Mouse (Mus musculus) c-Kit-positive CD71-negative TER-119-negative erythroid progenitor cells, embryonic 14.5 days (primary cell): ENCODE measurements around the gene Ccdc137.

ENCODE experiments used
- DNase-seq: peaks from one replicate; pipeline ENCODE4 v3.0.0-alpha.2; 2013; ENCODE audit warnings: low read depth

The Ccdc137 gene

GRCm38 (mm10) chr11:120458847-120459597, 1.1 kb downstream of the Ccdc137 start:
- DNase-seq: no peak

GRCm38 (mm10) chr11:120463536-120463935, 5.6 kb downstream of the Ccdc137 start:
- DNase-seq: no peak

- DNase-seq: no peak
Observed at GRCm38 (mm10) chr11:120464365-120464764, 6.5 kb downstream of the Ccdc137 start.

- no peak for DNase-seq
Observed at GRCm38 (mm10) chr11:120465521-120465920, 7.6 kb downstream of the Ccdc137 start.

GRCm38 (mm10) chr11:120467051-120467735, 9.3 kb downstream of the Ccdc137 start, which contains the start of gene Arl16:
TSS of gene Arl16 (minus strand) at chr11:120467607.
- DNase-seq: peak; percentile 97

GRCm38 (mm10) chr11:120467736-120468092, 9.8 kb downstream of the Ccdc137 start:
- DNase-seq: no peak

GRCm38 (mm10) chr11:120472052-120472451, 14.1 kb downstream of the Ccdc137 start:
- no peak for DNase-seq

GRCm38 (mm10) chr11:120483448-120483934, 25.6 kb downstream of the Ccdc137 start:
- no peak for DNase-seq

GRCm38 (mm10) chr11:120484265-120484981, 26.5 kb downstream of the Ccdc137 start, which contains the start of gene Mrpl12:
TSS of gene Mrpl12 (plus strand) at chr11:120484613.
- DNase-seq: peak; percentile 91

GRCm38 (mm10) chr11:120485251-120485650, 27.3 kb downstream of the Ccdc137 start:
- no peak for DNase-seq

GRCm38 (mm10) chr11:120488516-120488915, 30.6 kb downstream of the Ccdc137 start:
- DNase-seq: no peak

GRCm38 (mm10) chr11:120489054-120489761, 31.3 kb downstream of the Ccdc137 start:
- peak; percentile 77 for DNase-seq

- no peak for DNase-seq
Observed at GRCm38 (mm10) chr11:120490291-120491046, 32.6 kb downstream of the Ccdc137 start.

GRCm38 (mm10) chr11:120491317-120492023, 33.6 kb downstream of the Ccdc137 start, which contains the start of gene Slc25a10:
TSS of gene Slc25a10 (plus strand) at chr11:120491840.
- peak; percentile 73 for DNase-seq

GRCm38 (mm10) chr11:120492024-120492877, 34.3 kb downstream of the Ccdc137 start:
- no peak for DNase-seq

- no peak for DNase-seq
Observed at GRCm38 (mm10) chr11:120492878-120493203, 34.9 kb downstream of the Ccdc137 start.

GRCm38 (mm10) chr11:120493351-120493750, 35.4 kb downstream of the Ccdc137 start:
- no peak for DNase-seq

- DNase-seq: no peak
Observed at GRCm38 (mm10) chr11:120493911-120494310, 36.0 kb downstream of the Ccdc137 start.

- no peak for DNase-seq
Observed at GRCm38 (mm10) chr11:120497436-120497835, 39.5 kb downstream of the Ccdc137 start.

- no peak for DNase-seq
Observed at GRCm38 (mm10) chr11:120498226-120498625, 40.3 kb downstream of the Ccdc137 start.
